Mouse (Mus musculus): Measurements from ENCODE around the gene Kif18b.

GRCm38 (mm10) chr11:102888135-102888534 is 36.8 kb downstream of the Kif18b start:
- TF ChIP-seq CTCF (IDR thresholded peaks at IDR 0.05 in 2 of 3, conservative IDR thresholded peaks at IDR 0.05 in 1 of 3; ENCODE audit: control insufficient read depth in 1 of 3, insufficient read depth in 1 of 3, low read depth in 2 of 3, low read length in 3 of 3, poor library complexity in 1 of 3, severe bottlenecking in 1 of 3) (no peak), EP300 (IDR thresholded peaks at IDR 0.05; ENCODE audit: low read depth in 1 of 2, low read length in 2 of 2) (no peak)
